Mouse (Mus musculus): ENCODE measurements around the gene Zfp57. TPM values are rescaled to one million over a fixed set of nuclear protein-coding genes. Genes with fewer than 3 reads are reported as not detected.

Gene Zfp57
- polyA plus RNA-seq (2014; fragmentation: Nextera tagmentation; extraction: Ambion mirVana), result 101 and 106 TPM in 2 replicates

GRCm38 (mm10) chr17:37000863-37001262 lies at the start of gene Zfp57:
TSS of gene Zfp57 (plus strand) at chr17:37001163.
- Histone ChIP-seq H3K27ac (replicated peaks; ENCODE audit: low read depth, low read length) (no peak within 1 kb of the TSS), H3K4me2 (ENCODE audit: low read depth, severe bottlenecking) (peak within 1 kb of the TSS; percentile 75), H3K27me3 (ENCODE audit: control insufficient read depth, insufficient read depth, low read length) (no peaks in the 10 kb centered on the region), H3K4me1 (ENCODE audit: control insufficient read depth, insufficient read depth, low read length) (no peaks in the 10 kb centered on the region), H3K9me3 (ENCODE audit: control insufficient read depth, low read length) (no peaks in the 10 kb centered on the region), H3K36me3 (ENCODE audit: control insufficient read depth, insufficient read depth, low read length) (peaks cover under 1% of the 10 kb centered on the region; the same call in 1 of the 2 replicates), H3K9ac (ENCODE audit: low read length) (no peak within 1 kb of the TSS), H3K4me3 (ENCODE audit: low read depth, low read length) (peak within 1 kb of the TSS; percentile 75; the same call in 1 of the 2 replicates)
- DNase-seq (ENCODE audit: low spot score) (no peak), ATAC-seq (ENCODE audit: insufficient number of reproducible peaks, low FRiP score, low TSS enrichment, low read depth) (no peak)
- 92% methylated on average over 7 of the region's 7 CpGs for WGBS

- Histone ChIP-seq H3K4me2 (ENCODE audit: low read depth, severe bottlenecking) (no peak overlapping the region), H3K36me3 (ENCODE audit: control insufficient read depth, insufficient read depth, low read length) (no peaks in the 10 kb centered on the region), H3K9ac (ENCODE audit: low read length) (no peak overlapping the region), H3K4me3 (ENCODE audit: low read depth, low read length) (no peak overlapping the region), H3K27ac (replicated peaks; ENCODE audit: low read depth, low read length) (no peak overlapping the region), H3K27me3 (ENCODE audit: control insufficient read depth, insufficient read depth, low read length) (no peaks in the 10 kb centered on the region), H3K9me3 (ENCODE audit: control insufficient read depth, low read length) (no peaks in the 10 kb centered on the region), H3K4me1 (ENCODE audit: control insufficient read depth, insufficient read depth, low read length) (peaks cover 5% of the 10 kb centered on the region; the same call in 1 of the 2 replicates)
- WGBS, result 92% methylated on average over 2 of the region's 2 CpGs
- no peak for DNase-seq (ENCODE audit: low spot score)
- no peak for ATAC-seq (ENCODE audit: insufficient number of reproducible peaks, low FRiP score, low TSS enrichment, low read depth)
These were observed 48.3 kb upstream of the Zfp57 start for GRCm38 (mm10) chr17:36952631-36953030.

- H3K4me1 ChIP-seq (ENCODE audit: control insufficient read depth, insufficient read depth, low read length), result peaks cover 6% of the 10 kb centered on the region; the same call in 1 of the 2 replicates
- ATAC-seq (ENCODE audit: insufficient number of reproducible peaks, low FRiP score, low TSS enrichment, low read depth) (no peak), DNase-seq (ENCODE audit: low spot score) (no peak)
- H3K9ac ChIP-seq (ENCODE audit: low read length), result no peak overlapping the region
- H3K36me3 ChIP-seq (ENCODE audit: control insufficient read depth, insufficient read depth, low read length), result no peaks in the 10 kb centered on the region
- no peak overlapping the region for H3K4me2 ChIP-seq (ENCODE audit: low read depth, severe bottlenecking)
- no peaks in the 10 kb centered on the region for H3K27me3 ChIP-seq (ENCODE audit: control insufficient read depth, insufficient read depth, low read length)
- H3K27ac ChIP-seq (replicated peaks; ENCODE audit: low read depth, low read length), result no peak overlapping the region
- WGBS, result 75% methylated on average over 1 of the region's 1 CpGs
- H3K9me3 ChIP-seq (ENCODE audit: control insufficient read depth, low read length), result no peaks in the 10 kb centered on the region
- H3K4me3 ChIP-seq (ENCODE audit: low read depth, low read length), result no peak overlapping the region
These were observed 47.9 kb upstream of the Zfp57 start for GRCm38 (mm10) chr17:36953062-36953461.

GRCm38 (mm10) chr17:36957999-36958743 lies 42.8 kb upstream of the Zfp57 start, which contains the start of the genes Znrd1 and Znrd1as:
TSS of gene Znrd1 (minus strand) at chr17:36958559.
TSS of gene Znrd1as (plus strand) at chr17:36958592.
- Histone ChIP-seq H3K27ac (replicated peaks; ENCODE audit: low read depth, low read length) (0 out of 2 replicates have a peak within 1 kb of the TSS, but pooled peaks have one; percentile 30), H3K36me3 (ENCODE audit: control insufficient read depth, insufficient read depth, low read length) (no peaks in the 10 kb centered on the region), H3K9me3 (ENCODE audit: control insufficient read depth, low read length) (no peaks in the 10 kb centered on the region), H3K9ac (ENCODE audit: low read length) (peak within 1 kb of the TSS; percentile 78), H3K27me3 (ENCODE audit: control insufficient read depth, insufficient read depth, low read length) (no peaks in the 10 kb centered on the region), H3K4me1 (ENCODE audit: control insufficient read depth, insufficient read depth, low read length) (peaks cover 6% of the 10 kb centered on the region; the same call in 1 of the 2 replicates), H3K4me2 (ENCODE audit: low read depth, severe bottlenecking) (peak within 1 kb of the TSS; percentile 75), H3K4me3 (ENCODE audit: low read depth, low read length) (peak within 1 kb of the TSS; percentile 48)
- DNase-seq (ENCODE audit: low spot score), result peak; percentile 98
- ATAC-seq (ENCODE audit: insufficient number of reproducible peaks, low FRiP score, low TSS enrichment, low read depth), result peak; percentile 95
- WGBS, result under 1% methylated on average over 46 of the region's 46 CpGs

DNA sequence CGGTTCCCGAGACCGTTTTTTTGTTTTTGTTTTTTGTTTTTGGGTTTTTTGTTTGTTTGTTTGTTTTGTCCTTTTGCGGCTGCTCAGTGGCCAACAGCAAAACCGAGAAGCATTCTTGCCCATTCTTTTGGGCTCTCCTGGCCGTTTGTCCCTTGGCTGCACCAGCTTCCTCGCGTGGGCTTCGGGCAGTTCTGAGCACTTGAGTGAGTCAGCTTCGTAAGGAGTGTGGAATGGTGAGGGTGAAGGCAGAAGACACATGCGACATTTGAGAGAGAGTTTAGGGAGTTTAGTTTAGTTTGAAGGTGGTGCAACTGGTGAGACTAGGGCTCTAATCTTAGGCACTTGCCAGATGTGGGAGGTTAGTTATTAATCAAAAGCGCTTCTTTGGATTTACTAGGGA lies 42.1 kb upstream of the Zfp57 start:
- no peaks in the 10 kb centered on the region for H3K9me3 ChIP-seq (ENCODE audit: control insufficient read depth, low read length)
- H3K4me1 ChIP-seq (ENCODE audit: control insufficient read depth, insufficient read depth, low read length), result peaks cover 6% of the 10 kb centered on the region; the same call in 1 of the 2 replicates
- DNase-seq (ENCODE audit: low spot score) (no peak), ATAC-seq (ENCODE audit: insufficient number of reproducible peaks, low FRiP score, low TSS enrichment, low read depth) (no peak)
- no peaks in the 10 kb centered on the region for H3K27me3 ChIP-seq (ENCODE audit: control insufficient read depth, insufficient read depth, low read length)
- H3K9ac ChIP-seq (ENCODE audit: low read length), result peak overlapping the region; percentile 78
- WGBS, result 10% methylated on average over 12 of the region's 12 CpGs
- 0 out of 2 replicates have a peak overlapping the region, but pooled peaks have one; percentile 30 for H3K27ac ChIP-seq (replicated peaks; ENCODE audit: low read depth, low read length)
- peak overlapping the region; percentile 48 for H3K4me3 ChIP-seq (ENCODE audit: low read depth, low read length)
- no peaks in the 10 kb centered on the region for H3K36me3 ChIP-seq (ENCODE audit: control insufficient read depth, insufficient read depth, low read length)
- peak overlapping the region; percentile 75 for H3K4me2 ChIP-seq (ENCODE audit: low read depth, severe bottlenecking)

- ATAC-seq (ENCODE audit: insufficient number of reproducible peaks, low FRiP score, low TSS enrichment, low read depth) (no peak), DNase-seq (ENCODE audit: low spot score) (no peak)
- H3K4me1 ChIP-seq (ENCODE audit: control insufficient read depth, insufficient read depth, low read length), result peaks cover 6% of the 10 kb centered on the region; the same call in 1 of the 2 replicates
- WGBS, result 72% methylated on average over 1 of the region's 1 CpGs
- no peaks in the 10 kb centered on the region for H3K27me3 ChIP-seq (ENCODE audit: control insufficient read depth, insufficient read depth, low read length)
- no peak overlapping the region for H3K9ac ChIP-seq (ENCODE audit: low read length)
- no peaks in the 10 kb centered on the region for H3K36me3 ChIP-seq (ENCODE audit: control insufficient read depth, insufficient read depth, low read length)
- H3K9me3 ChIP-seq (ENCODE audit: control insufficient read depth, low read length), result no peaks in the 10 kb centered on the region
- H3K4me2 ChIP-seq (ENCODE audit: low read depth, severe bottlenecking), result no peak overlapping the region
- no peak overlapping the region for H3K27ac ChIP-seq (replicated peaks; ENCODE audit: low read depth, low read length)
- H3K4me3 ChIP-seq (ENCODE audit: low read depth, low read length), result no peak overlapping the region
These were observed 39.8 kb upstream of the Zfp57 start for GRCm38 (mm10) chr17:36961125-36961524.

DNA sequence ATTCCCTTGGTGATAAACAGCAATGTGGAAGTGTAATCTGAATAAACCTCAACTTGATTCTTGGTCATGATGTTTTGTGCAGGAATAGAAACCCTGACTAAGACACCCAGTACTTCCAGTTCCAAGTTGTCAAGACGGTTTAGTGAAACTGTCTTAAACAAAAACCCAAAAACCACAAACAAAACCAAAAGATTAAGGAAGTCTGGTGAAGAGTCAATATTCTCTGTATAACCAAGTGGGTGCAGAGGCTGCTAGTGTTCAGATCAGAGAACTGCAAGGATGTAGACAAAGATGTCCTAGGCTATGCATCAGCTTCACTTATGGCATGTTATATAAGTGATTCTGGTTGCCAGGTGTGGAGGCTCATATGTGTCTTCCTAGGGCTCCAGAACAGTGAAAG lies 34.1 kb upstream of the Zfp57 start:
- H3K27ac ChIP-seq (replicated peaks; ENCODE audit: low read depth, low read length), result no peak overlapping the region
- no peaks in the 10 kb centered on the region for H3K4me1 ChIP-seq (ENCODE audit: control insufficient read depth, insufficient read depth, low read length)
- H3K27me3 ChIP-seq (ENCODE audit: control insufficient read depth, insufficient read depth, low read length), result no peaks in the 10 kb centered on the region
- no peak for DNase-seq (ENCODE audit: low spot score)
- no peak overlapping the region for H3K4me2 ChIP-seq (ENCODE audit: low read depth, severe bottlenecking)
- no peaks in the 10 kb centered on the region for H3K36me3 ChIP-seq (ENCODE audit: control insufficient read depth, insufficient read depth, low read length)
- no peak overlapping the region for H3K4me3 ChIP-seq (ENCODE audit: low read depth, low read length)
- H3K9me3 ChIP-seq (ENCODE audit: control insufficient read depth, low read length), result no peaks in the 10 kb centered on the region
- no peak for ATAC-seq (ENCODE audit: insufficient number of reproducible peaks, low FRiP score, low TSS enrichment, low read depth)
- no peak overlapping the region for H3K9ac ChIP-seq (ENCODE audit: low read length)
- 95% methylated on average over 1 of the region's 1 CpGs for WGBS

GRCm38 (mm10) chr17:36970316-36970890 lies 30.6 kb upstream of the Zfp57 start:
- Histone ChIP-seq H3K27me3 (ENCODE audit: control insufficient read depth, insufficient read depth, low read length) (no peaks in the 10 kb centered on the region), H3K9me3 (ENCODE audit: control insufficient read depth, low read length) (no peaks in the 10 kb centered on the region), H3K9ac (ENCODE audit: low read length) (no peak overlapping the region), H3K4me2 (ENCODE audit: low read depth, severe bottlenecking) (no peak overlapping the region), H3K36me3 (ENCODE audit: control insufficient read depth, insufficient read depth, low read length) (no peaks in the 10 kb centered on the region), H3K27ac (replicated peaks; ENCODE audit: low read depth, low read length) (no peak overlapping the region), H3K4me3 (ENCODE audit: low read depth, low read length) (no peak overlapping the region), H3K4me1 (ENCODE audit: control insufficient read depth, insufficient read depth, low read length) (no peaks in the 10 kb centered on the region)
- WGBS, result 85% methylated on average over 14 of the region's 14 CpGs
- DNase-seq (ENCODE audit: low spot score) (no peak), ATAC-seq (ENCODE audit: insufficient number of reproducible peaks, low FRiP score, low TSS enrichment, low read depth) (no peak)
